Mouse (Mus musculus) urinary bladder, postnatal 4 days (tissue): Measurements from ENCODE around the gene Gm6685.
"Not testable (repeated sequence)": the region's sequence is repeated elsewhere in the genome, so short reads cannot be mapped to it uniquely, and the experiment has no call there.

ENCODE experiments used
- DNase-seq, 2 experiments: peaks; one replicate each; pipeline ENCODE4 v3.0.0; 2021 to 2022; ENCODE audit warnings: low spot score in 2 of 2

The Gm6685 gene

DNA sequence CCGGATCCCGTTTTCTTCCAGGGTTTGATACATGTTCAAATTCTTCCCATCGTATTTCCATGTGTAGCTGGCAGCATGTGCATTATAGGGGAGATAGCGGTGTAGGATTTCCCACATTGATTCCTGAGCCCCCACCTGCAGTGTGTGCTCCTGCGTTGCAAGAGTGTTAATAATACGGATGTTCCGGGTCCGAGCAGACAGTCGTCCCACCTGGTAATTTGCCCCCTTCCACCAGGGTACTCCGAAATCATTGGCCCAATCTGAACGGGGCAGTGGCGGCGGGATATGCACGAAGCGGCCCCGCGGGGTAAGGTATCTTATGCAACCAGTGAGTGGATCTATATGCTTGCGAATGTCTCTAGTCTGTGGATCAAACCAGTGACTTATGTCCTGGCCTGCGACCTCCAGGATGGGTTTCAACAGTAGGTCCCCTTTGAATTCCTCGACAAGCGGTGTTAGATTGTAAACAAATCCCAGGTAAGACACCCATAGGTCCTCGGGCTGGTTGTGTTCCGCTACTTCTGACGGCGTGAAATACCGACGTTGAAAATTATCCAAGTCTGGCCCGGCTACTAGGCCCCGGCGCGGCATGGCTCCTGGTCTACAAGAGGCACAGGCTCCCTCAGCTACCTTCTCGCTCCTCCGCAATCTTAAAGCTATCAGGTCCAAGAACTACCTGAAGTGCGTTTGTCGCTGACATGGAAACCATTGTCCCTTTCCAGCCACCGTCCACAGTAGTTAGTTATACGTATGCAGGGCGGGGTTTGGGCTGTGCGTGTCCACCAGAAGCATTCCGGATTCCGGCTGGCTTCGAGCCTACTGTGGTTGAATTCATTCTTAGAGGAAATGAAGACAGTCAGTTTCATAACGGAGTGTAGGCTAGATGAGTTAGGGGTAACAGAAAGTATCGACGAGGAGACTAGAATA, at the start of gene Gm6685:
TSS of gene Gm6685 (minus strand) at position 644 of the 927 bp plus-strand sequence.
- not testable (repeated sequence) for DNase-seq

DNA sequence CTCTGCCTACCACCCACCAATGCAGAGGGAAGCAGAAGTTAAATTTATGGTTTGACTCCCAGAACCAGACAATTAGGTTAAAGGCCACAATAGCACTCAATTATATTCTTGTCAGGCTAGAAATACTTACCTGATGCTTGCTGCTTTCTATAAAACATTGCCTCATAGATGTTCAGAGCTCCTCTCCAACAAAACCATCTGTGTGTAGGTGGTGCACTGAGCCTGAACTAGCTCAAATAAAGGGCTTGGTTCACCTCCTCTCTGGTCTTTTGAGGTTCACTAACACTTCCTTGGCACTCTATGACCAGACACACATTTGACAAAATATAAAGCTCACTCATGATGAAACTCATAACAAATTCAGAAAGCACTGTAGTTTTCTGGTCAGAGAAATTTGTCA, 36.2 kb upstream of the Gm6685 start:
- DNase-seq = no peak

DNA sequence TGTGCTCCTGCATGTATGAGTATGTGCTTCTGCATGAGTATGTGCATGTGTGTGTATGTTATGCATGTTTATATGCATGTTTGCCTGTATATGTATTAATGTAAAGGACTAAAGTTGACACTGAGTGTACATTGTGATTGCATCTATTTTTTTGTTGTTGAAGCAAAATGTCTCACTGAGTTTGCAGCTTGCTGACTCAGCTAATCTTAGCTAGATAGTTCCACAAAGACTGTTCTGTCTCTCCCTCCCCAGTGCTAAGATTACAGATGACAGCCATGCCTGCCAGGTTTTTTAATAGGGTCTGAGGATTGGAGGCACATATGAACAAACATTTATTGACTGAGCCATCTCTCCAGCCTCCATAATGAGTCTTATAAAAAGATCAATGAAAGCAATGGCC, 35.0 kb upstream of the Gm6685 start:
- DNase-seq = no peak

DNA sequence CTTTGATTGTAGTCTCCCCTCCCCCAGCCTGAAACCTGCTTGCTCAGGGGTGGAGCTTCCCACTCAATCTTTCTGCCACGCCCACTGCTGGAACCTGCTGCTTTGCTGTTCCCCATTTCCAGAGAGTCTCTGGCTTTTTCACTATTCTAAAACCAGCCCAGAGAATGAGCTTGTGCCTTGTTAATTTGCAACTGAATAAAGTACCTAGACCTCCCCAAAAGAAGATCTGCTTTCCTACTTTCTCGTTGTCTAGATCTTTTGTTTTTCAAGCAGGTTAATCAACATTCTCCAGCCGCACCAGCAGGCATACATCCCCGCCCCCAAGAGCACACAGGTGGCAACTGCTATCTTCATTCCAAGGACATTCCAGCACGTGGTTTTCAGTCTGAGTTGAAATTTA, 31.7 kb upstream of the Gm6685 start:
- DNase-seq = not testable (repeated sequence)

DNA sequence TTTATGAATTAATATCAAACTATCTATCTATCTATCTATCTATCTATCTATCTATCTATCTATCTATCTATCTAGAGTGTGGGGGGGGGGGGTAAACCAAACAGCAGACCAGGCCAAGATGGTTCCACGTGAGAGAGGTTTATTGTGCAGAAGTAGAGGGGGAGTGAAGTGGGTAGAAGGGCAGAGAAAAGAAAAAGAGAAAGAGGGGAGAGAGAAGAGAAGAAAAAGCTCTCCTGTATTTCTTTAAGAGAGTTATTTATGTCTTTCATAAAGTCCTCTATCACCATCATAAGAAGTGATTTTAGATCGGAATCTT, 26.2 kb upstream of the Gm6685 start:
- no peak for DNase-seq

DNA sequence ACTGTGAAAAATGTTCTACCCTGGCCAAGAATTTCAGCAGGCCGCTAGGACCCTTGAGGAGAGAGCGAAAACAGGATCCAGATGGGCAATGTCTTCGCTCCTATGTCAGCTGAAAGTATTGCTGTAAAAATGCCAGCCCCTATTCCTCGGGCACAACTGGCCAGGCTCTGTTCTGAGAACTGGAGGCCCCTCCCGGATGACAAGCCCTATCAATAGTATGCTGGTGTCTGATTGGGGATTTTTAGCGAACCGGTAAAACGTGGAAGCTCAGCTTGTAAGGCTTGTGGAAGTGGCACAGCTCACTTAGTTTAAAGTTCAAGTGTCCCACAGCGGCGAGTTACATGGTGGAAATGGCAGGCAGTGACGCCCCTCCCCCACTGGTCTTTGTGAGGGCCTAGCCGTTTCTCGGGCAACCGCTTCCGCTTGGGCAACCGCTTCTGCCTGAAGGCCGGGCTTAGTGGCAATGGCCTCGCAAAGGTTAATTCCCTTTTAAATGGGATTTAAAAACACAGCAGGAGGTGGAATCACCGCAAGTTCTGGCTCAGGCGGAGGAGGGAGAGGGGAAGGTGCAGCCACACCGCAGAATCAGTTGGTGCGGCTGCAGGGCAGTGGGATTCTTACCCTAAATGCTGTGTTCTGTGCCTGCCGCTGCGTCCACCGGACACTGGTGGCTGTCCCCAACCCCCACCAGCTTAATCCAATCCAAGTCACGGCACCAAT, 25.7 kb upstream of the Gm6685 start:
- peak; percentile 62 to 80 for DNase-seq

DNA sequence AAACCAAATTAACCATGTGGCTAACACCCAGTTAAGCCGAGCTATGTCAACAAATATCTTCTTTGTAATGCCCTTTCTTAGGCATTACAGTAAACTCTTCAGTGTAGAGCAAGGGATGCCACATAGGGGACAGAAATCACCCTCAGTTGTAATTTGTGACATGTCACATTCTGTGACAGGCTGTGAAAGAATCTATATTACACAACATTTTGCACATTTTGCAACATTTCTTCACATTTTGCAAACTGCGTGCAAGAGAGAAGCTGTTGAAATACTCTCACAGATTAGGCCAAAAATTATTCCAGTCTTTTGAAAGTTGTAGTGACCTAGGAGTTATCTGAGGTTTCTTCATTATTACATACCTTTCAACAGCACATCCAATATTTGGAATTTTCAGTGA, 3.8 kb upstream of the Gm6685 start:
- no peak for DNase-seq

DNA sequence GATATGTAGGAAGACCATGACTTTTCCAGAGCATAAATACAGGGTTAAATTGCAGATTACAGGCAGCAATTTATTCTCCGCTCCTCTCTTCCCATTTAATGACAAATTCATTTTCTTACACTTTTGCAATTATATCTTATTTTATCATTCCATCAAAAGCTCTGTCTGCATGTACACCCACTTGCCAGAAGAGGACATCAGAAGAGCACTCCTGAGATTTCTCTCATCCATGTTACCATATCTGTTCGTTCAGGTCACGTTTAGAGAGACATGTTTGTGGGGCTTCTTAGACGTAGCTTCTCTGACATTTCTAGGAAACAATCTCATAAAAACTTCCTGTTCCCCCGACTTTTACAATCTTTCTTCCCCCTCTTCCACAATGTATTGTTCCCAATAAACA, 2.2 kb upstream of the Gm6685 start:
- no peak for DNase-seq

DNA sequence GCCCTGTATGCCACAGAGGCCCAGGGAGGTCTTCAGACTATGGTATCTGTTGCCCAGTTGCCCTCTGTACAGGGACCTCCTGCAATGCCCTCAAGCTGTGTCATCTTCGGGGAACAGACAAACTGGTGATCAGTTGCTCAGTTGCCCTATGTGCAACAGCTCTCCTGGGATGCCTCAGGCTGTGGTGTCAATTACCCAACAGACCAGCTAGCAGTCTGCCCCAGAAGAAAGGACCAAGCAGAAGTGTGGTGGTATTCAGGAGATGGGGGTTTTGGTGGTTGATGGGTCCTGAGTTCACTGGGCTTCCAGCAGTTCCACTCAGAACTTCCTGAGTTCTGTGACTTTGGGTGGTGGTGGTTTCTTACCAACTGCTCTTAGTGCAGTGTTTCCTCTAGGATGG, 11.8 kb downstream of the Gm6685 start:
- DNase-seq = no peak

DNA sequence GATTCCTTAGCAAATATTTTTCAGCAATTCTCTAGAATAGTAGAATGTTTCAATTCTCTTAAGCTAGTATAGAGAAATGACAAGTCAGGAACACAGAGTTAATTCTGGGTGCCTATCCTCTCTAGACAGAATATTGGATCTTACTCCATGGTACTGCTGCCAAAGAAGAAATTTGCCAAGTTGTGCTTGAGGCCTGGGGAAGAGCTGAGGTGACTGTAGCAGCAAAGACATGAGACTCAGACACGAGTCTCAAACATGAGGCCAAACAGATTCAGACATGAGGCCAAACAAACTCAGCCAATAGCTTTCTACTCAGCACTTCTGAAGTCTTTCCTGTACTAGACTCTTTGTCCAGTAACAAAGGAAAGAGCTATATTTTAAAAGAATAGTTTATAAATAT, 26.3 kb downstream of the Gm6685 start:
- DNase-seq = no peak

DNA sequence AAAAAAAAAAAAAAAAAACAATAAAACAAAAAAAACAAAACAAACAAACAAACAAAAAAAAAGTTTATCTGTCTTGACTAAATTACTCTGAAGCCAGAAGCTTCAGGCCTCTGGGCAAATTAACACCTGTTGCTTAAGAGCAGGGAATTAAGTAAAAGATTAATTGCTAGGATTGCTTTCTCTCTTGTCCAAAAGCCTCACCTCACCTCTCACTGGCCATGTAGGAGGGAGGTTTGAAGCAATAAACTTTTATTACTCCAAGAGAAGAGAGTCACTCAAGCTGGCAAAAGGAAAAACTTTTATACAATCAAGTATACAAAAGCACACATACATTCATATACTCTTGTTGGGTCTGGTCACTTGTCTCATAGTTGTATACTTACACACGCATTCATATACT, 31.9 kb downstream of the Gm6685 start:
- no peak for DNase-seq

DNA sequence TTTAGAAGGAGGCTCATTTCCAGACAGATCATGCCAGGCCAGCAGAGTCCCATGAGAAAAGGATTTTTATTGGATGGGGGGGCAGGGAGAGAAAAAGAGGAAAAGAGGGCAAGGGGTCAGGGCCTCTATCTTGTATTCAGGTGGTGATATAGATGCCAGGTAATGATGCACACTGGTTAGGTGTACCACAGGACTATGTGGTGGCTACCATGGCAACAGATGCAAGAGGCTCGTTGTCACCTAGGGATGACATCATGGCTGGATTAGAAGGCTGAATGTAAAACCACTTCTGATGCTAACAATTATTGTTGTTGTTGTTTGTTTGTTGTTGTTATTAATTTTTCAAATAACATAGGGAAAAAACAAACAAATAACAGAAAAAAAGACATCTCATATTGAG, 49.2 kb downstream of the Gm6685 start:
- no peak for DNase-seq
